Mouse (Mus musculus): ENCODE data around the gene Trim13.

DNA sequence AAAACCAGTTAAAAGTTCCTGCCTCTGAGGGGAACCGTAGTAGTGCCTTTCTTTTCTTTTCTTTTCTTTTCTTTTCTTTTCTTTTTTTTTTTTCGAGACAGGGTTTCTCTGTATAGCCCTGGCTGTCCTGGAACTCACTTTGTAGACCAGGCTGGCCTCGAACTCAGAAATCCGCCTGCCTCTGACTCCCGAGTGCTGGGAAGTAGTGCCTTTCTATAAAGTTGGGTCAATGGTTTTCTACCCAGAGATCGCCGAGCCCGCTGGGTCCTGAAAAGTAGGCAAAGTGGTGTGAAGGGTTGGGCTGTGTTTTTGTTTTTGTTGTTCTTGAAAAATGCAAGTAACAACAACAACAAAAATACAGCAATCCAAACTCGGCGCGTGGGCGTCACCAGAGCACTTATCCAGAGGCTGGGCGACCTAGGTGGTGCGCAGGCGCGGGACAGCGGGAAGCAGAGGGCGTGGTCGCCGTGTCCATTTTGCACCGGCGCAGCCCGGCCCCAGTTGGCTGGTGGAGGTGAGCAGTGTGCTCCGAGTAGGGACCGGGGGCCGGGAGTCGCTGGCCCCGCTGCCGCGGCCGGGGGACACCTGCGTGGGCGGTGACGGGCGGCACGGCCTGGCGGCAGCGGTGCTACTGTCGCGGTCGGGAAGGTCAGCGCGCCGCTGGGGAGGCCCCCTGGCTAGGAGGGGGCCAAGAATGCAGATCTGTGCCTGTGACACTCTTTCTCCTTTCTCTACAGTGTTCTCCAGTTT lies 1.2 kb downstream of the Trim13 start:
- TF ChIP-seq TCF3 (IDR thresholded peaks at IDR 0.05; ENCODE audit: insufficient read length, low read depth), result no peak
- peak; percentile 67 for TF ChIP-seq POLR2A (IDR thresholded peaks at IDR 0.05; ENCODE audit: insufficient read length, low read depth)
- no peak for TF ChIP-seq TCF12 (IDR thresholded peaks at IDR 0.05; ENCODE audit: insufficient read depth, poor library complexity, severe bottlenecking)
- peak in 1 of 3 experiments; percentile 45 for TF ChIP-seq MYOD1 (IDR thresholded peaks at IDR 0.05; ENCODE audit: control insufficient read depth in 1 of 3, insufficient read length in 2 of 3, low read depth in 2 of 3)
- TF ChIP-seq MAX (IDR thresholded peaks at IDR 0.05; ENCODE audit: low read depth), result no peak
- TF ChIP-seq USF1 (IDR thresholded peaks at IDR 0.05; ENCODE audit: low read depth), result no peak
